Mouse (Mus musculus) hindbrain, postnatal 0 days (tissue): Measurements from ENCODE around the gene Sorcs3. TPM values are rescaled to one million over a fixed set of nuclear protein-coding genes. Genes with fewer than 3 reads are reported as not detected.

Source experiments
- ATAC-seq: fragments of 200-750 bp; cut with Nextera tagmentation; 2 replicates; pipeline ENCODE4 v1.8.0; 2017; ENCODE audit warnings: mild to moderate bottlenecking, moderate TSS enrichment, moderate library complexity
- DNase-seq: peaks from one replicate; pipeline ENCODE4 v3.0.0-alpha.2; 2015; ENCODE audit warnings: low spot score
- H3K27ac ChIP-seq: fragments of 300-500 bp; sonication (generic); 2 replicates; pipeline ENCODE4 v1.5.1; 2014; ENCODE audit warnings: mild to moderate bottlenecking
- H3K27me3 ChIP-seq: fragments of 300-500 bp; sonication (generic); 2 replicates; pipeline ENCODE4 v1.6.1; 2014; ENCODE audit warnings: low read length, mixed read lengths; ENCODE audit not compliant: insufficient read depth
- H3K36me3 ChIP-seq: fragments of 300-500 bp; sonication (generic); 2 replicates; pipeline ENCODE4 v1.6.1; 2014; ENCODE audit warnings: low read length, mixed read lengths; ENCODE audit not compliant: insufficient read depth
- H3K4me1 ChIP-seq: fragments of 300-500 bp; sonication (generic); 2 replicates; pipeline ENCODE4 v1.6.1; 2014; ENCODE audit warnings: antibody characterized with exemption, low read length, mixed read lengths; ENCODE audit not compliant: insufficient read depth
- H3K4me2 ChIP-seq: fragments of 300-500 bp; sonication (generic); 2 replicates; pipeline ENCODE4 v1.6.1; 2014; ENCODE audit warnings: low read depth, mild to moderate bottlenecking, low read length, moderate library complexity, mixed read lengths
- H3K4me3 ChIP-seq: fragments of 300-500 bp; sonication (generic); 2 replicates; pipeline ENCODE4 v1.5.1; 2014; ENCODE audit warnings: low read length
- H3K9ac ChIP-seq: fragments of 300-500 bp; sonication (generic); replicated peaks from 2 replicates; pipeline ENCODE4 v1.6.1; 2014; ENCODE audit warnings: mild to moderate bottlenecking, low read length, moderate library complexity, mixed read lengths
- H3K9me3 ChIP-seq: fragments of 300-500 bp; sonication (generic); 2 replicates; pipeline ENCODE4 v1.6.1; 2016; ENCODE audit warnings: low read length, mixed read lengths
- CTCF ChIP-seq: IDR thresholded peaks from 2 replicates; pipeline ENCODE4 v1.5.1; 2016; ENCODE audit warnings: antibody characterized with exemption, control low read depth, low read depth
- WGBS: fragments of 180-500 bp; shearing (Covaris S2); extraction: QIAGEN DNeasy Blood & Tissue Kit; methylation state at CpG from one replicate; pipeline ENCODE4 v1.1.7; 2014; 5-methylcytosine and 5-hydroxymethylcytosine counted together
- polyA plus RNA-seq: library from polyadenylated mRNA; unstranded; fragments of >200 nt; fragmentation: Nextera tagmentation; extraction: Ambion mirVana; gene quantifications from 2 replicates; pipeline ENCODE4 v1.2.1, GENCODE M21; 2015
- total RNA-seq: library from RNA; depleted of rRNA; stranded (reverse); fragments of >200 nt; gene quantifications from 2 replicates; pipeline ENCODE4 v1.2.3, GENCODE M21; 2014

Gene Sorcs3
- total and polyA plus RNA-seq, 2 experiments from 2014 or later: 11.5 to 19.7 TPM

GRCm38 (mm10) chr19:48679896-48680295 is 474.1 kb downstream of the Sorcs3 start:
- ATAC-seq: no peak
- no peak overlapping the region for H3K9ac ChIP-seq
- H3K4me2 ChIP-seq: no peak overlapping the region
- no peak overlapping the region for H3K4me3 ChIP-seq
- no peaks in the 10 kb centered on the region for H3K27me3 ChIP-seq
- DNase-seq: peak; percentile 12
- 80% methylated on average over 1 of the region's 1 CpGs for WGBS
- peaks cover 6% of the 10 kb centered on the region; the same call in 1 of the 2 replicates for H3K4me1 ChIP-seq
- H3K27ac ChIP-seq: no peak overlapping the region
- no peak for TF ChIP-seq CTCF
- H3K36me3 ChIP-seq: no peaks in the 10 kb centered on the region
- H3K9me3 ChIP-seq: no peaks in the 10 kb centered on the region

DNA sequence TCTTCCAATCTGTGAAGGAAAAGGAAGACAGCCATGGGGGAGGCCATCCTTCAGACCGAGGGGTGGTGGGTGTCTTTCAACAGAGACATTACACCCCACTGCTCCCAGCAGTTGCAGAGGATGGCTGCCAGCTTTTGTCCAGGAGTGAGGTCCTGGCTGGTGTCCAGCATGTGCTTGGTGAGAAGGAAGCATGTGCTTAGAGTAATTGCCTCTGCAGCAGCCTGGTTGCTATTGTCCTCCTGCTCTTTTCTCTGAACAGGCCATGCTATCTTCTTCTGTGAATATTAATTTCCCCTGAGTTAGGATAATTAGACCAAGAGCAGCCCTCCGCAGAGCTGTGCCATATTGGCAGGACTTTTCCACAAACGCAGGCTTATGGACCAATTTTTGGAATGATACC is 476.7 kb downstream of the Sorcs3 start:
- H3K27me3 ChIP-seq: peaks cover 3% of the 10 kb centered on the region; the same call in 1 of the 2 replicates
- no peaks in the 10 kb centered on the region for H3K36me3 ChIP-seq
- H3K4me1 ChIP-seq: peaks cover 8% of the 10 kb centered on the region; the same call in 1 of the 2 replicates
- peak; percentile 66 for DNase-seq
- H3K27ac ChIP-seq: no peak overlapping the region
- no peak overlapping the region for H3K4me3 ChIP-seq
- no peak overlapping the region for H3K4me2 ChIP-seq
- no peak for TF ChIP-seq CTCF
- H3K9ac ChIP-seq: no peak overlapping the region
- peak; percentile 79 for ATAC-seq
- WGBS: 41% methylated on average over 3 of the region's 3 CpGs
- no peaks in the 10 kb centered on the region for H3K9me3 ChIP-seq

DNA sequence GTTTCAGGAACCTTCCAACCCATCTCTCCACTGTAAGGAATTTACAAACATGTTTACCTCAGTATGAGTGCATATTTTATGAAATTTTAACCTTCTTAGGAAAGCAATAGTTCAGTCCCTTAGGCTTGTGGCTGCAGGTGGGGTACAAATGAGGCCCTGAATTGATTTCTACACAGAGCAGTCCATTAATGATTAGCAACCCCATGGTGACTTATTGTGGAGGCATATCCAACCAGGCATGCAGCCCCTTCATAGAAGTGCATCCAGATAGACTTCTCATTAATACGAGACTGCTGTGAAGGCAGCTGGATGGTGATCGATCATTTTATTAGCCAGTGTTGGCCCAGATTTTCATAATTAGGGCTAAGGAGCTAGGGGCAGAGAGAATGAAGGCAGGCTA is 480.5 kb downstream of the Sorcs3 start:
- ATAC-seq (no peak), DNase-seq (no peak)
- Histone ChIP-seq H3K27me3 (peaks cover 3% of the 10 kb centered on the region; the same call in 1 of the 2 replicates), H3K9me3 (no peaks in the 10 kb centered on the region), H3K4me2 (no peak overlapping the region), H3K27ac (no peak overlapping the region), H3K9ac (no peak overlapping the region), H3K4me3 (no peak overlapping the region), H3K4me1 (peaks cover 8% of the 10 kb centered on the region; the same call in 1 of the 2 replicates), H3K36me3 (no peaks in the 10 kb centered on the region)
- no peak for TF ChIP-seq CTCF
- 49% methylated on average over 2 of the region's 2 CpGs for WGBS

GRCm38 (mm10) chr19:48700111-48700658 is 494.4 kb downstream of the Sorcs3 start:
- H3K27me3 ChIP-seq: no peaks in the 10 kb centered on the region
- no peak overlapping the region for H3K4me2 ChIP-seq
- no peak overlapping the region for H3K27ac ChIP-seq
- 44% methylated on average over 6 of the region's 6 CpGs for WGBS
- DNase-seq (no peak), ATAC-seq (no peak)
- H3K4me1 ChIP-seq: no peaks in the 10 kb centered on the region
- no peak for TF ChIP-seq CTCF
- H3K4me3 ChIP-seq: no peak overlapping the region
- no peak overlapping the region for H3K9ac ChIP-seq
- no peaks in the 10 kb centered on the region for H3K9me3 ChIP-seq
- H3K36me3 ChIP-seq: no peaks in the 10 kb centered on the region

DNA sequence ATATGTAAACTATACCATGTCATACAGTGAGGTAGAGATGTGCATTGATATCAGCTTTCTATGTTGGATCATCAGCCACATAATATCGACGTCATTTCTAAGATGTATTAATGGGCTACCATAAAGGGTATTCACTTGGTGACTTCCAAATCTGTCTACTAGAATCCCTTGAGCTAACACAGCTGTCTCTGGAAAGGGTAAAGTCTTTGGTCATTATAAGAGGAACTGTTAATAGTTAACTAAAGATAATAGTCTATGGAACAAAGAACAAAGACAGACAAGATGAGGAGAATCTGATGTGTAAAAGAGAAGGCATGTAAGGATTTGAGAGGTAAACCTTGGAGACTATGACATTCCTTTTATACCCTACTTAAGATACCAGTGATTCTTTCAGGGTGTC is 497.9 kb downstream of the Sorcs3 start:
- Histone ChIP-seq H3K36me3 (no peaks in the 10 kb centered on the region), H3K9me3 (no peaks in the 10 kb centered on the region), H3K27me3 (no peaks in the 10 kb centered on the region), H3K27ac (no peak overlapping the region), H3K4me3 (no peak overlapping the region), H3K4me2 (no peak overlapping the region), H3K9ac (no peak overlapping the region), H3K4me1 (0 out of 2 replicates have a peak, but pooled peaks cover 3% of the 10 kb centered on the region)
- WGBS: 98% methylated on average over 2 of the region's 2 CpGs
- DNase-seq (no peak), ATAC-seq (no peak)
- no peak for TF ChIP-seq CTCF

GRCm38 (mm10) chr19:48706267-48706923 is 500.6 kb downstream of the Sorcs3 start:
- DNase-seq (peak; percentile 62), ATAC-seq (no peak)
- H3K27ac ChIP-seq: no peak overlapping the region
- 17% methylated on average over 1 of the region's 1 CpGs for WGBS
- H3K27me3 ChIP-seq: no peaks in the 10 kb centered on the region
- TF ChIP-seq CTCF: no peak
- no peak overlapping the region for H3K4me2 ChIP-seq
- H3K9ac ChIP-seq: no peak overlapping the region
- H3K4me3 ChIP-seq: no peak overlapping the region
- H3K9me3 ChIP-seq: no peaks in the 10 kb centered on the region
- 0 out of 2 replicates have a peak, but pooled peaks cover 3% of the 10 kb centered on the region for H3K4me1 ChIP-seq
- H3K36me3 ChIP-seq: no peaks in the 10 kb centered on the region

DNA sequence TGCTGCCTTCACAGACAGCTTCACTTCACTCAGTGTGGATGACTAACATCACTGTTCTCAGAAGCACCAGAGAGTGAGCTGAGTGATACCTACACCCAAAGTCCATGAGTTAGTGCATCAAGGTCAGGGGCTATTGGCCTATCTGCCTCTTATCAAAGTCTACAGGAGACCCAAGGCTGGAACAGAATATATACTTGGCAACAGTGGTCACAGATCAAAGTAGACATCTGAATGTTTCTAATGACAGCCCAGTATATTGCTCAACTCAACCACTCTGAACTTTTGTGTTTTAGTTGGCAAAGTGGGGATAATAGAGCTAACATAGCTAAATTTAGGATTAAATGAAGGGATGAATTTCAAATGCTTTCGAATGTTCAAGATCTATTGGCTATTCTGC is 501.1 kb downstream of the Sorcs3 start:
- Histone ChIP-seq H3K4me3 (no peak overlapping the region), H3K27me3 (no peaks in the 10 kb centered on the region), H3K27ac (no peak overlapping the region), H3K9ac (no peak overlapping the region), H3K4me1 (0 out of 2 replicates have a peak, but pooled peaks cover 3% of the 10 kb centered on the region), H3K4me2 (no peak overlapping the region), H3K36me3 (no peaks in the 10 kb centered on the region), H3K9me3 (no peaks in the 10 kb centered on the region)
- WGBS: 93% methylated on average over 1 of the region's 1 CpGs
- ATAC-seq: no peak
- no peak for DNase-seq
- no peak for TF ChIP-seq CTCF
